In genomic region chr2:173232766-173233099, GRCm38 (mm10) we compare ENCODE assay signal across 14 mouse cellular contexts. TPM values are rescaled to one million over a fixed set of nuclear protein-coding genes. Genes with fewer than 3 reads are reported as not detected.
A peak's percentile ranks its signal among the peaks of the same experiment; 100 is the strongest.
DNase-seq lines count a peak whose midpoint lies in the region; ATAC-seq and TF ChIP-seq lines count a peak whose summit lies in the region.
"Had no signal": no experiment of that assay in that cellular context is flagged by ENCODE, and none has a peak within 500 bp of the region (broad histone marks: within the 10 kb centered on the region; RNA-seq: fewer than 3 reads in every experiment).

No protein-coding gene starts in this region.

- no peak for ATAC-seq in kidney, postnatal 0 days (replicated peaks; ENCODE audit: low FRiP score, low read depth)
- ATAC-seq: forebrain, embryonic 15.5 days; inflammation-experienced regulatory T-cells, adult 6 months had no signal

- no peak overlapping the region for H3K9ac ChIP-seq in kidney, postnatal 0 days (ENCODE audit: low read depth, low read length)
- H3K9ac ChIP-seq: embryonic facial prominence, embryonic 15.5 days; forebrain, embryonic 15.5 days; limb, embryonic 15.5 days; neural tube, embryonic 12.5 days had no signal

- WGBS in kidney, postnatal 0 days: 87% methylated on average over 8 of the region's 8 CpGs

- DNase-seq in kidney, postnatal 0 days (ENCODE audit: low spot score): no peak
- DNase-seq in kidney, postnatal 25 days: no peak
- DNase-seq in thymus, postnatal 4 days: peak; percentile 60
- no peak for DNase-seq in thymus, adult 18-20 months
- DNase-seq in brain, adult 2 months (ENCODE audit: low read depth, low spot score): peak; percentile 43
- no peak for DNase-seq in frontal cortex, adult 2 months (ENCODE audit: extremely low spot score in 1 of 2, low spot score in 1 of 2)
- DNase-seq in adrenal gland, adult (ENCODE audit: inconsistent age in 2 of 2, low spot score in 1 of 2): no peak
- DNase-seq: heart, postnatal 10 days had no signal

- peak; percentile 28; the same call in 1 of the 2 replicates for TF ChIP-seq CTCF in kidney, postnatal 0 days (IDR thresholded peaks at IDR 0.05; ENCODE audit: low read depth)

- H3K27ac ChIP-seq in kidney, postnatal 0 days: no peak overlapping the region
- H3K27ac ChIP-seq: embryonic facial prominence, embryonic 15.5 days; forebrain, embryonic 15.5 days; limb, embryonic 15.5 days; neural tube, embryonic 12.5 days had no signal

- no peak overlapping the region for H3K4me3 ChIP-seq in kidney, postnatal 0 days (replicated peaks; ENCODE audit: low read depth, low read length)
- H3K4me3 ChIP-seq: embryonic facial prominence, embryonic 15.5 days; forebrain, embryonic 15.5 days; limb, embryonic 15.5 days; neural tube, embryonic 12.5 days had no signal

- H3K27me3 ChIP-seq in kidney, postnatal 0 days (ENCODE audit: insufficient read depth, low read length): no peaks in the 10 kb centered on the region
- H3K27me3 ChIP-seq: embryonic facial prominence, embryonic 15.5 days; forebrain, embryonic 15.5 days; limb, embryonic 15.5 days; neural tube, embryonic 12.5 days had no signal

- no peaks in the 10 kb centered on the region for H3K9me3 ChIP-seq in kidney, postnatal 0 days (replicated peaks; ENCODE audit: low read length)
- H3K9me3 ChIP-seq: embryonic facial prominence, embryonic 15.5 days; forebrain, embryonic 15.5 days; limb, embryonic 15.5 days; neural tube, embryonic 12.5 days had no signal

- peaks cover 29% of the 10 kb centered on the region for H3K36me3 ChIP-seq in kidney, postnatal 0 days (ENCODE audit: insufficient read depth, low read length)

- H3K4me2 ChIP-seq in kidney, postnatal 0 days (ENCODE audit: low read length): no peak overlapping the region
- H3K4me2 ChIP-seq: embryonic facial prominence, embryonic 15.5 days; forebrain, embryonic 15.5 days; limb, embryonic 15.5 days; midbrain, embryonic 11.5 days; neural tube, embryonic 12.5 days had no signal

- peaks cover 28% of the 10 kb centered on the region for H3K4me1 ChIP-seq in kidney, postnatal 0 days (replicated peaks; ENCODE audit: insufficient read depth, low read length)

RNA-seq across cellular contexts. Expression of gene Zbp1, which starts 14.0 kb away (rescaled TPM):
- polyA plus RNA-seq in kidney, postnatal 0 days (2015; fragmentation: Nextera tagmentation; extraction: Ambion mirVana): 1.3 and 1.7 TPM in 2 replicates
- 0.40 and 1.1 TPM in 2 replicates for polyA plus RNA-seq in frontal cortex, adult 2 months (2012; rRNA removed)

RNA-seq across cellular contexts. Expression of gene Pmepa1, which starts 43.6 kb away (rescaled TPM):
- 5.8 and 6.2 TPM in 2 replicates for polyA plus RNA-seq in kidney, postnatal 0 days (2015; fragmentation: Nextera tagmentation; extraction: Ambion mirVana)
- 40.4 and 57.2 TPM in 2 replicates for polyA plus RNA-seq in frontal cortex, adult 2 months (2012; rRNA removed)

Comparison
In these comparisons a context has a peak if more than half of its experiments do, and no peak if none do; other contexts are left out.
1. DNase-seq: peak in thymus, postnatal 4 days (single experiment) and brain, adult 2 months (single experiment); none in kidney, postnatal 0 days (single experiment), kidney, postnatal 25 days (0 of 2), thymus, adult 18-20 months (0 of 2), frontal cortex, adult 2 months (0 of 2) and adrenal gland, adult (0 of 2).